Mouse (Mus musculus): ENCODE measurements around the gene Ccdc181.

DNA sequence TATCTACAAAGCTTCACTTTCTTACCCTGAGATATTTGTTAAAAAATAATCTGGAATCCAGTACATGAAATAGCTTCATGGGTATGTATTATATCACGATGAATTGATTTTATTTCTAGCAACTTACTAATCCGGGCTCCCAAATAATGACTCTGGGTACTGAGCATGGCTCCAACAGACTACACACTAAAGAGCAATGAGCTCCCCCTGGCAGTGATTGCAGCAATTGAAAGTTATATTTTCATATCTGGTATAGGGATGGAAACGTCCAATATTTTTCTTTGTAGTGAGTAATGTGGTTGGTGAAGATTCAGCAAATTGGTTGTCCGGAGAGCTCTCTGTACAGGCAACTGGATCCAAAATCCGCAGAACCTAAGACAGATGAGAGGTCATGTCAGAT lies 16.7 kb downstream of the Ccdc181 start:
- TF ChIP-seq CTCF (IDR thresholded peaks at IDR 0.05; ENCODE audit: extremely low read depth, insufficient read depth, insufficient read length, insufficient replicate concordance) (no peak), POLR2A (IDR thresholded peaks at IDR 0.05; ENCODE audit: low read depth, low read length) (no peak)
